Comparison of ENCODE assay signal across 14 mouse cellular contexts in genomic region chr12:28997474-28998192, GRCm38 (mm10).
DNase-seq lines count a peak whose midpoint lies in the region; ATAC-seq lines count a peak whose summit lies in the region.
"Had no signal": no experiment of that assay in that cellular context is flagged by ENCODE, and none has a peak within 500 bp of the region (broad histone marks: within the 10 kb centered on the region; RNA-seq: fewer than 3 reads in every experiment).

No protein-coding gene starts in this region.

- H3K4me2 ChIP-seq in heart, embryonic 12.5 days = peak overlapping the region; percentile 42
- no peak overlapping the region for H3K4me2 ChIP-seq in hindbrain, embryonic 15.5 days
- H3K4me2 ChIP-seq: forebrain, embryonic 13.5 days; liver, embryonic 13.5 days had no signal

- no peak for DNase-seq in heart, adult 18-20 months
- no peak for DNase-seq in hindbrain, embryonic 10.5 days (ENCODE audit: low spot score)
- peak; percentile 45 for DNase-seq in forelimb bud, embryonic 11.5 days (ENCODE audit: low read depth, low spot score)
- DNase-seq in yolk sac, embryonic 10.5 days (ENCODE audit: low spot score) = peak; percentile 18
- DNase-seq in layer of hippocampus, adult 8-10 months (ENCODE audit: low spot score in 2 of 2) = no peak
- DNase-seq: cerebellum, adult 11 months; cerebellum, postnatal 36 days; kidney, adult 11 months; kidney, postnatal 14 days; liver, embryonic 13.5 days had no signal

- no peak overlapping the region for H3K9ac ChIP-seq in heart, embryonic 12.5 days
- no peak overlapping the region for H3K9ac ChIP-seq in hindbrain, embryonic 15.5 days
- H3K9ac ChIP-seq: forebrain, embryonic 13.5 days; liver, embryonic 13.5 days had no signal

- no peaks in the 10 kb centered on the region for H3K27me3 ChIP-seq in heart, embryonic 12.5 days (replicated peaks)
- no peaks in the 10 kb centered on the region for H3K27me3 ChIP-seq in hindbrain, embryonic 15.5 days
- H3K27me3 ChIP-seq in hindbrain, embryonic 10.5 days (ENCODE audit: insufficient read depth, poor library complexity, severe bottlenecking) = no peaks in the 10 kb centered on the region
- H3K27me3 ChIP-seq: forebrain, embryonic 13.5 days; liver, embryonic 13.5 days had no signal

- H3K9me3 ChIP-seq in heart, embryonic 12.5 days (replicated peaks) = no peaks in the 10 kb centered on the region
- H3K9me3 ChIP-seq in hindbrain, embryonic 15.5 days = no peaks in the 10 kb centered on the region
- H3K9me3 ChIP-seq in hindbrain, embryonic 10.5 days = no peaks in the 10 kb centered on the region
- H3K9me3 ChIP-seq: forebrain, embryonic 13.5 days; liver, embryonic 13.5 days had no signal

- H3K27ac ChIP-seq in heart, embryonic 12.5 days (ENCODE audit: poor library complexity, severe bottlenecking) = 0 out of 2 replicates have a peak overlapping the region, but pooled peaks have one; percentile 45
- 0 out of 2 replicates have a peak overlapping the region, but pooled peaks have one; percentile 32 for H3K27ac ChIP-seq in hindbrain, embryonic 15.5 days (replicated peaks)
- H3K27ac ChIP-seq in hindbrain, embryonic 10.5 days = no peak overlapping the region
- H3K27ac ChIP-seq: forebrain, embryonic 13.5 days; liver, embryonic 13.5 days had no signal

- no peaks in the 10 kb centered on the region for H3K36me3 ChIP-seq in heart, embryonic 12.5 days
- H3K36me3 ChIP-seq in hindbrain, embryonic 15.5 days = no peaks in the 10 kb centered on the region
- no peaks in the 10 kb centered on the region for H3K36me3 ChIP-seq in hindbrain, embryonic 10.5 days
- H3K36me3 ChIP-seq: liver, embryonic 13.5 days had no signal

- WGBS in heart, embryonic 12.5 days = 42% methylated on average over 15 of the region's 15 CpGs
- WGBS in hindbrain, embryonic 15.5 days = 57% methylated on average over 15 of the region's 15 CpGs
- 72% methylated on average over 15 of the region's 15 CpGs for WGBS in hindbrain, embryonic 10.5 days

- ATAC-seq in heart, embryonic 12.5 days (ENCODE audit: insufficient number of reproducible peaks, low FRiP score) = peak; percentile 76; the same call in 1 of the 2 replicates
- ATAC-seq in hindbrain, embryonic 15.5 days (ENCODE audit: low FRiP score, low read depth) = 0 out of 2 replicates have a peak, but pooled peaks have one; percentile 11
- ATAC-seq: forebrain, embryonic 13.5 days had no signal

- H3K4me3 ChIP-seq in heart, embryonic 12.5 days = no peak overlapping the region
- no peak overlapping the region for H3K4me3 ChIP-seq in hindbrain, embryonic 15.5 days
- H3K4me3 ChIP-seq in hindbrain, embryonic 10.5 days = no peak overlapping the region
- H3K4me3 ChIP-seq: forebrain, embryonic 13.5 days; liver, embryonic 13.5 days; myocyte had no signal

- peaks cover 55% of the 10 kb centered on the region for H3K4me1 ChIP-seq in heart, embryonic 12.5 days (replicated peaks)
- peaks cover 11% of the 10 kb centered on the region for H3K4me1 ChIP-seq in hindbrain, embryonic 15.5 days (replicated peaks)
- 0 out of 2 replicates have a peak, but pooled peaks cover 3% of the 10 kb centered on the region for H3K4me1 ChIP-seq in hindbrain, embryonic 10.5 days (replicated peaks)
- H3K4me1 ChIP-seq: forebrain, embryonic 13.5 days; liver, embryonic 13.5 days had no signal

Comparison
In these comparisons a context has a peak if more than half of its experiments do, and no peak if none do; other contexts are left out.
1. DNase-seq: peak in forelimb bud, embryonic 11.5 days (single experiment) and yolk sac, embryonic 10.5 days (single experiment); none in heart, adult 18-20 months (0 of 2), hindbrain, embryonic 10.5 days (single experiment) and layer of hippocampus, adult 8-10 months (0 of 2).